Mouse (Mus musculus): ENCODE measurements at regions not wholly inside any gene's neighbourhood (a gene's known extent, or its start where the extent isn't known, plus 50 kb on each side); places are given as distances from the start of the nearest gene placed in this dataset.

- H3K9ac ChIP-seq = no peak overlapping the region
- H3K27me3 ChIP-seq = peaks cover 4% of the 10 kb centered on the region; the same call in 1 of the 2 replicates
- no peaks in the 10 kb centered on the region for H3K36me3 ChIP-seq
- H3K4me3 ChIP-seq = no peak overlapping the region
- ATAC-seq (ENCODE audit: low FRiP score) = no peak
- no peak overlapping the region for H3K4me2 ChIP-seq
- H3K27ac ChIP-seq = no peak overlapping the region
- no peaks in the 10 kb centered on the region for H3K9me3 ChIP-seq
- 86% methylated on average over 11 of the region's 11 CpGs for WGBS
- peaks cover 3% of the 10 kb centered on the region; the same call in 1 of the 2 replicates for H3K4me1 ChIP-seq (replicated peaks)
Observed at GRCm38 (mm10) chr14:25005241-25005946, 453.6 kb upstream of the Zmiz1 start.

GRCm38 (mm10) chr14:25011926-25012325, 447.1 kb upstream of the Zmiz1 start:
- WGBS = 68% methylated on average over 3 of the region's 3 CpGs
- Histone ChIP-seq H3K36me3 (no peaks in the 10 kb centered on the region), H3K27ac (no peak overlapping the region), H3K4me1 (replicated peaks) (peaks cover 26% of the 10 kb centered on the region), H3K9me3 (no peaks in the 10 kb centered on the region), H3K9ac (no peak overlapping the region), H3K4me3 (no peak overlapping the region), H3K4me2 (no peak overlapping the region), H3K27me3 (no peaks in the 10 kb centered on the region)
- no peak for ATAC-seq (ENCODE audit: low FRiP score)

- peak overlapping the region; percentile 95 for H3K27ac ChIP-seq
- no peaks in the 10 kb centered on the region for H3K27me3 ChIP-seq
- H3K4me1 ChIP-seq (replicated peaks) = peaks cover 26% of the 10 kb centered on the region
- no peaks in the 10 kb centered on the region for H3K36me3 ChIP-seq
- WGBS = 1% methylated on average over 8 of the region's 8 CpGs
- ATAC-seq (ENCODE audit: low FRiP score) = peak; percentile 77
- H3K9me3 ChIP-seq = no peaks in the 10 kb centered on the region
- peak overlapping the region; percentile 54 for H3K9ac ChIP-seq
- peak overlapping the region; percentile 32 for H3K4me2 ChIP-seq
- no peak overlapping the region for H3K4me3 ChIP-seq
Observed at GRCm38 (mm10) chr14:25015288-25016238, 443.4 kb upstream of the Zmiz1 start.

GRCm38 (mm10) chr14:25017860-25018259, 441.1 kb upstream of the Zmiz1 start:
- H3K4me3 ChIP-seq = no peak overlapping the region
- peaks cover 40% of the 10 kb centered on the region for H3K4me1 ChIP-seq (replicated peaks)
- H3K9ac ChIP-seq = no peak overlapping the region
- 73% methylated on average over 5 of the region's 5 CpGs for WGBS
- H3K27me3 ChIP-seq = no peaks in the 10 kb centered on the region
- H3K4me2 ChIP-seq = no peak overlapping the region
- ATAC-seq (ENCODE audit: low FRiP score) = no peak
- no peaks in the 10 kb centered on the region for H3K36me3 ChIP-seq
- 0 out of 2 replicates have a peak overlapping the region, but pooled peaks have one; percentile 95 for H3K27ac ChIP-seq
- no peaks in the 10 kb centered on the region for H3K9me3 ChIP-seq

- WGBS = 77% methylated on average over 4 of the region's 4 CpGs
- Histone ChIP-seq H3K4me2 (no peak overlapping the region), H3K9me3 (no peaks in the 10 kb centered on the region), H3K27me3 (no peaks in the 10 kb centered on the region), H3K4me1 (replicated peaks) (peaks cover 39% of the 10 kb centered on the region), H3K27ac (no peak overlapping the region), H3K36me3 (no peaks in the 10 kb centered on the region), H3K9ac (no peak overlapping the region), H3K4me3 (no peak overlapping the region)
- ATAC-seq (ENCODE audit: low FRiP score) = no peak
Observed at GRCm38 (mm10) chr14:25019306-25019905, 439.6 kb upstream of the Zmiz1 start.

GRCm38 (mm10) chr14:25022523-25023269, 436.3 kb upstream of the Zmiz1 start:
- Histone ChIP-seq H3K27me3 (no peaks in the 10 kb centered on the region), H3K4me3 (no peak overlapping the region), H3K4me1 (replicated peaks) (peaks cover 13% of the 10 kb centered on the region), H3K9me3 (no peaks in the 10 kb centered on the region), H3K36me3 (no peaks in the 10 kb centered on the region), H3K27ac (no peak overlapping the region), H3K9ac (no peak overlapping the region), H3K4me2 (no peak overlapping the region)
- 84% methylated on average over 15 of the region's 15 CpGs for WGBS
- ATAC-seq (ENCODE audit: low FRiP score) = no peak

- Histone ChIP-seq H3K4me2 (no peak overlapping the region), H3K4me1 (replicated peaks) (peaks cover 13% of the 10 kb centered on the region), H3K9ac (no peak overlapping the region), H3K36me3 (no peaks in the 10 kb centered on the region), H3K27me3 (no peaks in the 10 kb centered on the region), H3K27ac (no peak overlapping the region), H3K9me3 (no peaks in the 10 kb centered on the region), H3K4me3 (no peak overlapping the region)
- ATAC-seq (ENCODE audit: low FRiP score) = no peak
- 78% methylated on average over 6 of the region's 6 CpGs for WGBS
Observed at GRCm38 (mm10) chr14:25023270-25023800, 435.6 kb upstream of the Zmiz1 start.

GRCm38 (mm10) chr14:25025074-25025473, 433.9 kb upstream of the Zmiz1 start:
- 93% methylated on average over 6 of the region's 6 CpGs for WGBS
- no peaks in the 10 kb centered on the region for H3K9me3 ChIP-seq
- ATAC-seq (ENCODE audit: low FRiP score) = no peak

GRCm38 (mm10) chr14:25027076-25027475, 431.9 kb upstream of the Zmiz1 start:
- no peak overlapping the region for H3K4me2 ChIP-seq
- ATAC-seq (ENCODE audit: low FRiP score) = no peak
- H3K9ac ChIP-seq = no peak overlapping the region
- no peak overlapping the region for H3K4me3 ChIP-seq
- peaks cover 18% of the 10 kb centered on the region for H3K4me1 ChIP-seq (replicated peaks)
- H3K36me3 ChIP-seq = no peaks in the 10 kb centered on the region
- no peaks in the 10 kb centered on the region for H3K9me3 ChIP-seq
- 83% methylated on average over 3 of the region's 3 CpGs for WGBS
- no peaks in the 10 kb centered on the region for H3K27me3 ChIP-seq
- no peak overlapping the region for H3K27ac ChIP-seq

More at GRCm38 (mm10) chr14:25025074-25025473, 433.9 kb upstream of the Zmiz1 start:
- H3K27ac ChIP-seq = no peak overlapping the region
- H3K9ac ChIP-seq = no peak overlapping the region
- no peak overlapping the region for H3K4me3 ChIP-seq
- no peaks in the 10 kb centered on the region for H3K36me3 ChIP-seq
- H3K4me2 ChIP-seq = no peak overlapping the region
- H3K4me1 ChIP-seq (replicated peaks) = peaks cover 19% of the 10 kb centered on the region
- no peaks in the 10 kb centered on the region for H3K27me3 ChIP-seq

GRCm38 (mm10) chr14:25027842-25028241, 431.1 kb upstream of the Zmiz1 start:
- Histone ChIP-seq H3K4me3 (no peak overlapping the region), H3K9ac (no peak overlapping the region), H3K27me3 (no peaks in the 10 kb centered on the region), H3K4me1 (replicated peaks) (peaks cover 21% of the 10 kb centered on the region), H3K9me3 (no peaks in the 10 kb centered on the region), H3K4me2 (no peak overlapping the region), H3K36me3 (no peaks in the 10 kb centered on the region), H3K27ac (no peak overlapping the region)
- ATAC-seq (ENCODE audit: low FRiP score) = no peak
- WGBS = 97% methylated on average over 1 of the region's 1 CpGs

GRCm38 (mm10) chr14:25030881-25031280, 428.1 kb upstream of the Zmiz1 start:
- peaks cover 23% of the 10 kb centered on the region for H3K4me1 ChIP-seq (replicated peaks)
- H3K27ac ChIP-seq = 0 out of 2 replicates have a peak overlapping the region, but pooled peaks have one; percentile 41
- H3K36me3 ChIP-seq = no peaks in the 10 kb centered on the region
- no peak overlapping the region for H3K4me2 ChIP-seq
- H3K4me3 ChIP-seq = no peak overlapping the region
- no peak overlapping the region for H3K9ac ChIP-seq
- 71% methylated on average over 6 of the region's 6 CpGs for whole genome bisulfite sequencing
- ATAC-seq (ENCODE audit: low FRiP score) = no peak
- H3K27me3 ChIP-seq = no peaks in the 10 kb centered on the region
- no peaks in the 10 kb centered on the region for H3K9me3 ChIP-seq

Data from hindbrain, embryonic 13.5 days (tissue).